Mouse (Mus musculus) CD4-positive, CD25-positive, alpha-beta regulatory T cell, adult 2 months (primary cell): ENCODE results near the gene Atp2c2.

Source experiments
- DNase-seq: peaks from one replicate; pipeline ENCODE4 v3.0.0-alpha.2; 2012; ENCODE audit warnings: low read depth, low spot score

Gene Atp2c2

DNA sequence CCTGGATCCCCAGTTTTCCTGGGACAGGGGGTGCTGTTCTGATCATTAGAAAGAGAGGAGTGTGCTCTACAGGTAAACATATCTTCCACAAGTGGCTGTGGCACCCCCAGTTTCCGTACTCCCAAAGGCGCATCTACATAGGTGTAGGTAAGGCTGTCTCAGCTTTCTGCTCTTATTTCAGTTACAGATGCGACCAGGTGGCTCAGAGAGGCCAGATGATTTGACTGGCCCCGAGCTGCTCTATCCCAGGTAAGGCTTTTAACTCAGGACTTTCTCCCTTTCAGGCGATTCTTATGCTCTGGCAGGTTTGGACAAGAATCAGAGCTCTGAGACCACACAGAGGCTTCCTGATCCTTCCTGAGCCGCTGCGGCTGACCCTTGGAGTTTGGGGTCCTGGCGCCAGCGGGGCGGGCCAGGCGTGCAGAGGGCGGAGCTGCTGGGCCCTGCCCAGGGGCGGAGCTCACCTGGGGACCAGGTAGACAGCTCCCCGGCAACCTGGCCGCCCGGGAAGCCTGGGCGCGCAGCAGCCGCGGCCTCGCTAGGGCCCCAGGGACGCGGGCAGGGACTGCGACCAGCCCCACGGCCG, at the start of gene Atp2c2:
Gene Atp2c2 (plus strand): TSS at position 461 of the 586 bp plus-strand sequence.
- DNase-seq: no peak

DNA sequence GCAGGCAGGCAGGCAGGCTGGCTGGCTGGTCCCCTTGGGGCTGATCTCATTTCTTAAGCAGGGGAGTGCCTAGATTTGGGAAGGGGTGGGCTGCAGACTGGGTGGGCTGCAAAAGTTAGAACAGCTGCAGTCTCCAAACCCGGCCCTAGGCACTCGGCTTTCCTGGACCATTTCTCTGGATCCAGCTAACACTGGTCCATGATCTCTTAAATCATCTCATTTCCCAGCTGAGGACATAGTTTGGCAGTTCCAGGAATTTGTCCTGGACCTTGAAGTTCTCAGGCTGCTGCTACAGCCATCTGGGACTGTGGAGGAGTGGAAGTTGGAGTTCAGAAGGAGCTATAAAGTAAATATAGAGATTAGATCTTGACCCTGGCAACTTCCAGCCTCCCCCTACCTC, 48.5 kb upstream of the Atp2c2 start:
- no peak for DNase-seq

- peak; percentile 56 for DNase-seq
Measured at GRCm38 (mm10) chr8:119656709-119657464, 42.9 kb upstream of the Atp2c2 start.

GRCm38 (mm10) chr8:119661081-119661480, 38.7 kb upstream of the Atp2c2 start:
- DNase-seq: no peak

DNA sequence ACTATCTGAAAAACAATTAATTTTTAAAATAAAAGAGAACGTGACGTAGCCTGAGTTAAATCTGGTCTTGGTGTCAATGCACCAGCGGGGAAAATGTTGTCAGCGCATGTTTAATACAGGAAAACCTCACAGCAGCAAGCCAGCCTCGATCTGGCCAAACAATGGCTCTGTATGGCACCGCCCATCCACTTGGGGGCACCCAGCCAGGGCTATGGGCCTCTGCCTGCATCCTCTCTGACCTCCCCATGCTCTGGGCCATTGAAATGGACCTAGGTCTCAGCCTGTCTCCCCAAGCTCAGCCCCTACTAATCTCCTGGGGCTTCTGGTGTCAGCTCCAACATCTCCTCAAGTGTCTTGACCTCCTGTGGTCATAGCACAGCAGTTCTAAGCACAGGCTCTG, 37.9 kb upstream of the Atp2c2 start:
- DNase-seq: no peak

- no peak for DNase-seq
Measured at GRCm38 (mm10) chr8:119663440-119663839, 36.4 kb upstream of the Atp2c2 start.

GRCm38 (mm10) chr8:119665270-119665669, 34.5 kb upstream of the Atp2c2 start:
- no peak for DNase-seq

- DNase-seq: no peak
Measured at GRCm38 (mm10) chr8:119666219-119666951, 33.4 kb upstream of the Atp2c2 start, which contains the start of gene Wfdc1. Gene Wfdc1, plus strand, starts transcription at chr8:119666365.

- DNase-seq: no peak
Measured at GRCm38 (mm10) chr8:119668447-119668846, 31.4 kb upstream of the Atp2c2 start.

GRCm38 (mm10) chr8:119669284-119669683, 30.5 kb upstream of the Atp2c2 start:
- DNase-seq: peak; percentile 52

GRCm38 (mm10) chr8:119670419-119671091, 29.3 kb upstream of the Atp2c2 start:
- no peak for DNase-seq

GRCm38 (mm10) chr8:119673976-119674555, 25.7 kb upstream of the Atp2c2 start:
- DNase-seq: peak; percentile 18

- DNase-seq: no peak
Measured at GRCm38 (mm10) chr8:119675457-119675856, 24.4 kb upstream of the Atp2c2 start.

- peak; percentile 90 for DNase-seq
Measured at GRCm38 (mm10) chr8:119676389-119676788, 23.4 kb upstream of the Atp2c2 start.

- DNase-seq: peak; percentile 72
Measured at GRCm38 (mm10) chr8:119678138-119678843, 21.5 kb upstream of the Atp2c2 start.

DNA sequence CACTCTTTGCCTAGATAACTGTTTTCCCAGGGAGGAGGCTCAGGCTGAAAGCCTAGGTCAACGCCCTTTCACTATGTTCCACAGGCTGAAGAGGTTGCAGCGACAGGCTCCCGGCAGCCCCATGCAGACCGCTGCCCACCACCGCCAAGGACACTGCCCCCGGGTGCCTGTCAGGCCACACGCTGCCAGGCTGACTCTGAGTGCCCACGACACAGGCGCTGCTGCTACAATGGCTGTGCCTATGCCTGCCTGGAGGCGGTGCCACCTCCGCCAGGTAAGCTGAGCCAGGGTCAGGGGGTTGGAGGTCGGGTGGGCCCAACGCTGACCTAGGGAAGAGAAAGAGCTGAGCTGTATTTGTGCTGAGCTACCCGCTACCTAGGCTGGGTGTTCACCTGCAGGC, 20.6 kb upstream of the Atp2c2 start:
- DNase-seq: no peak

DNA sequence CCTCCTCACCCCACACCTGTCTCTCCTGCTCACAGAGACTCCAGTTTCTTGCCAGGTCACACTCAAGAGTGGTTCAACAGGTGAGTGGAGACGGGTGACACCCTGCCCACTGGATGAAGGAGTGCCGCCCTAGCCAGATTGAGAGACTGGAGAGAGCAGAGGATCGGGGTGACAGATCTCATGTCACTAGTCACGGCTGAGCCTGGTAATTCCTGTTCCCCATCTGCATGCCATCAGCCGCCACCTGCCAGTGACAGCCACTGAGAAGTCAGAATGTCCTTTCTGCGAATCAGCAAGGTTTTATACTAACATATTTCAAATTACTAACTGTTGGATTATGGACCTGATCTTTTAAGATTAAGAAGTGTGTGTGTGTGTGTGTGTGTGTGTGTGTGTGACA, 9.2 kb upstream of the Atp2c2 start:
- no peak for DNase-seq

DNA sequence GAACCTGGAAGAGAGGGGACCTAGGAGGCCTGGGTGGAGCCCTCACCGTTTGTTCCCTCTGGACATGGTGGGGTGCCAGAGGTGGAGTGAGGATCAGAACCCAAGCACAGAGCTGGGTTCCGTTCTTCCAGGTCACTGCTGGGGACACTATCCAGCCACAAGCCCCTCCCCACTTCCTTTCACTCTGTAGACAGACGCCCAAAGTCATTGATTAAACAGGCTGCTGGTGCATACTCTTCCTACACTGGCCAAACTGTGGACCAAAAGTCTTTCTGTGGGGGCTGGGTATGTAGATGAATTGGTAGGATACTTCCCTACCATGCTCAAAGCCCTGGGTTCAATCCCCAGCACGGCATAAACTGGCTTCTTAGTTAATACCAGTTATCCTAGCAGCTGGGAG, 7.8 kb upstream of the Atp2c2 start:
- DNase-seq: no peak

DNA sequence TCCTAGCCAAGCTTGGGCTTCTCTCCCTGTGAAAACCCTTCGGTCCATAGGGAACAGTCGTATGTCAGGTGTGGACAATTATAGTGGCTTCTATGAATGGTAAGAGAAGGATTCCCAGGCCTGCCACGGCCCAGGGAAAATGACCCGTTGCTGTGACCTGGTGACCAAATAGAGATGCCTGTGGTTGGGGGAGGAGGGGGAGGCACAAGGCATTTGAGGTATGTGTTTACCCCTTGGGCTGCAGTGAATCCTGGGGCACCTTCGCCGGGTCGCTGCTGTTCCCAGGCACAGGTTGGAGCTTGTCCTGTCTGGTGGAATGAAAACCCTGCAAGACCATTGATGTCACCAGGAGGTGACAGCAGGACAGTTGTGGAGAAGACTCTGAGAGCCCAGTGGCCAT, 5.1 kb upstream of the Atp2c2 start:
- DNase-seq: no peak

DNA sequence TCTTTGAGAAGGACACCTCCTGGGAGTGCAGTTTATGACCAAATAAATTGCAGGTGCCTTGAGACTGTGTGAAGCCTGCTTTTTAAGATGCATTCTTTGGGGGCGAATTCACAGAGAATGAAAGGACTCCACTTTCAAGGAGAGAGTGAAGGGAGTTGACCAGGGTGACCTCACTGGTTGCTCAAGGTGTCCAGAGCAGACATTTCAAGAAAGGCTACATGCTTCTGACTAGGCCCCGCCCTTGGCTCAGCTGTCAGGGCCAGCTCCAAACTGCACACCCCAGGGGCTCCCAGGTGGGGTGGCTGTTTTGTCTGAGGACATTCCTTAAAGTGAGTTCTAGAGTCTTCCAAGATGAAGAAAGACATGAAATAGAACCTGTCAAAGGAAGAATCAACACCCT, 2.6 kb upstream of the Atp2c2 start:
- no peak for DNase-seq

DNA sequence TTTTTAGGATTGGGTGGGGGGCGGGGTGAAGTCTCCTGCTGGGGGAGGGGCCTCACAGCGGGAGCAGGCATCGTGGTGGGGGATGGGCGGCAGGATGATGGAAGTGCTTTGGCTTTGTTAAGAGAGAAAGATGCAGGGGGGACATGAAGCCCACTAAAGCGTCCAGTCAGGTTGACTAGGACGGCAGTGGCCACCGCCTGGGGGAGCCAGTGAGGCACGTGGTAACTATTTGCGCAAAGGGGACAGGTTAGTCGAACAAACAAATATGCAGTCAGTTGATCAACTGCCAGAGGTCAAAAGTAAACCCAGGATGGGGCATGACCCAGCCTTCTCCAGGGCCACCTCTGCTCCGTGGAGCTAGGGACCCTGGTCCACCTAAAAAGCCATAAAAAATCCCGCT, 849 bp upstream of the Atp2c2 start:
- peak; percentile 76 for DNase-seq
